Mouse (Mus musculus): ENCODE results near the gene Mpp2. TPM values are rescaled to one million over a fixed set of nuclear protein-coding genes. Genes with fewer than 3 reads are reported as not detected.

Gene Mpp2
- 10.2 and 13.3 TPM in 2 replicates for polyA plus RNA-seq (2015; fragmentation: Nextera tagmentation; extraction: Ambion mirVana)

DNA sequence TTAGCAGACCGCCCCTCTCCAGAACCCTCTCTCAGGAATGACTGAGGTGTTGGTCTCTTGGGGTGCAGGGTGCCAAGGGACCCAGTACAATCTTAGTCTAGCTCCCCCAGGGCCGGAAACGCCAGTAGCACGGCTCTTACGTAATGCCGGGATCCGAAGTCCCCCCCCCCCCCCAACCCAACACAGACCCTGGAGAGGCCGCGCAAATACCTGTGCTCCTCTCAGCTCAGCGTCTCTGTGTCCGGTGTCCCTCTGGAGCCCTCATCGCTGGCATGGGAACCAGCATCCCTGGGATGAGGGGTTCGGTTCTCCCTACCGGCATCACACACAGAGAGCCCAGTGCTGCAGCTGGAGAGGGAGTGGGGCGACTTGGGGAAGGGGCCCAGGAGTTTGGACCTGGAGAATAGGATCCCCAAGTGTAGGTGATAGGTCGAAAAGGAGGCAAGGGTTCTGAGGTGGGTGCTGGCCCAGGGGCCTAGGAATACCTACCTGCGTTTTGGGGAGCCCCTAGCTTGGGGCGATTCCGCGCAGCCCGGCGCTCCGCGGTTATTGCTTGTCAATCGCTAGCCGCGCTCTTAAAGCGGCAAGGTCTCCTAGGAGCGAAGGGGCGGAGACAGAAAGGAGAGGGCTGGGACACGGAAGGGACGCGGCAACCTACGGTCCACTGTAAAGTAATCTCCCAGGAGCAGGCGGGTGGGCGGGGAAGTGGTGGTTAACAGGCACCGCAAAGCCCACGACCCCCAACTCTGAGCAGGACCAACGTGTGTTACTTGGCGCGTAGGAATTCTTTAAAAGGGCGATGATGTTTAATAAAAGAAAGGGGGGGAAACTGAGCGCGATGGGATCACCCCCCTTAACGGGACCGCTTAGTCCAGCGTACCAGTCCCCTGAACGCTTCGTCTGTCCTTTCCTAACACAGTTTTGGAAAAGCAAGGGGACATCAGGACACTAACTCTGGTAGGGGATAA lies at the start of gene Mpp2:
TSS of gene Mpp2 (minus strand) at position 585 of the 968 bp plus-strand sequence.
- Histone ChIP-seq H3K9ac (peak within 1 kb of the TSS; percentile 93), H3K27ac (peak within 1 kb of the TSS; percentile 96), H3K4me2 (peak within 1 kb of the TSS; percentile 95), H3K9me3 (replicated peaks) (peaks cover 5% of the 10 kb centered on the region; the same call in 1 of the 2 replicates), H3K36me3 (peaks cover 20% of the 10 kb centered on the region), H3K27me3 (no peaks in the 10 kb centered on the region), H3K4me1 (replicated peaks) (peaks cover 56% of the 10 kb centered on the region), H3K4me3 (replicated peaks) (peak within 1 kb of the TSS; percentile 79)
- DNase-seq (peak; percentile 88), ATAC-seq (ENCODE audit: low read depth) (peak; percentile 82)
- under 1% methylated on average over 49 of the region's 49 CpGs for WGBS (ENCODE audit: insufficient replicate concordance)

DNA sequence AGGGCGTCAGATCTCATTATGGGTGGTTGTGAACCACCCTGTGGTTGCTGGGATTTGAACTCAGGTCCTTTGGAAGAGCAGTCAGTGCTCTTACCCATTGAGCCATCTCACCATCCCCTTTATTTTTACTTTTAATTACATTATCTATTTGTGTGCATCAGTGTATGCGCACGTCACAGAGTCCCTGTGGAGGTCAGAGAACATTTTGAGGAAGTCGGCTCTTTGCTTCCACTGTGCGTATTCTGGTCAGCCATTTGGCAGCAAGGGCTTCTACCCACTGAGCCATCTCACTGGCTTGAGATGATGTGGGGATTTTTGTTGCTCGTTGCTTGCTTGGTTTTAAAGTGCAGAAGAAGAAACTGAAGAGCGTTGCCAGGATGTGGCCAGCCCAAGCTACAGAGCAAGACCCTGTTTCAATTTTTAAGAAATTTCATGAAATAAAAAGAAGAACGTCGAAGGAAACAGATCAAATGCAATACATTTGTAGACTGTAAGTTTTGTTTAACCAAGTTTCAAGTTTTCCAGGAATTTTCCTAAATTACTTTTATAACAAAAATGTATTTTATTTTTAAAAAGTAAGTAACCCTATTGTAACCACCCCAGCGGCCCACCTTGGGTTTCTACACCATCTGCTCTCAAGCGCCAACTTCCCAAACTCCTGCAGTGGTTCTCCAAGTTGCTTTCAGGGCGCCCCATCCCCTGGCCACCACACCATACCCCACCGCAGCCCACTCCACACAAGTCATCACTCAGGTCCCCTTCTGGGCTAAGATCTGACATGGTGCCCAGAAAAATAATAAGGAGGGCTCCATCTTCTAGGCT lies 49.5 kb upstream of the Mpp2 start:
- Histone ChIP-seq H3K27ac (no peak overlapping the region), H3K4me3 (replicated peaks) (no peak overlapping the region; the same call in 1 of the 2 replicates), H3K9ac (no peak overlapping the region), H3K27me3 (peaks cover 40% of the 10 kb centered on the region), H3K4me1 (replicated peaks) (peaks cover 6% of the 10 kb centered on the region), H3K36me3 (no peaks in the 10 kb centered on the region), H3K9me3 (replicated peaks) (no peaks in the 10 kb centered on the region), H3K4me2 (peak overlapping the region; percentile 46)
- WGBS (ENCODE audit: insufficient replicate concordance): 26% methylated on average over 13 of the region's 13 CpGs
- ATAC-seq (ENCODE audit: low read depth) (no peak), DNase-seq (no peak)

DNA sequence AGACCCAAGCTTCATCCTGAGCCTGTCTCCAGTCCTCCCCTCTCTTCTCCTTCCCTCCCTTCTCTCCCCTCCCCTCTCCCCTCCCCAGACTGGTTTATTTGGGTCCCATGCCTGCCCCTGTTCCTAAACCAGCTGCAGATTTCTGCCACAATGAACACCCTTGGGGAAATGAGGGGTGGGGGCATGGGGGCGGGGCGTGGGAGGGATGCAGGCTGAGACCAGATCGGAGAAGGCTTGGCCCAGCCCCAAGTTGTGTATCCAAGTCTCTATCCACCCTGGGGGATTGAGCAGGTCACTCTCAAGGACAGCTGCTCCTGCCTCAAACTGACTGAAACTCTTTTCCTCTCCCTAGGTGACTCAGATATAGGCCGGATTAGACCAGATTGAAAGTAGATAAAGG lies 46.2 kb upstream of the Mpp2 start:
- 24% methylated on average over 4 of the region's 4 CpGs for WGBS (ENCODE audit: insufficient replicate concordance)
- Histone ChIP-seq H3K27me3 (peaks cover 35% of the 10 kb centered on the region), H3K27ac (no peak overlapping the region), H3K4me2 (no peak overlapping the region), H3K9me3 (replicated peaks) (no peaks in the 10 kb centered on the region), H3K36me3 (no peaks in the 10 kb centered on the region), H3K4me3 (replicated peaks) (no peak overlapping the region), H3K4me1 (replicated peaks) (peaks cover 23% of the 10 kb centered on the region), H3K9ac (no peak overlapping the region)
- no peak for ATAC-seq (ENCODE audit: low read depth)
- no peak for DNase-seq

DNA sequence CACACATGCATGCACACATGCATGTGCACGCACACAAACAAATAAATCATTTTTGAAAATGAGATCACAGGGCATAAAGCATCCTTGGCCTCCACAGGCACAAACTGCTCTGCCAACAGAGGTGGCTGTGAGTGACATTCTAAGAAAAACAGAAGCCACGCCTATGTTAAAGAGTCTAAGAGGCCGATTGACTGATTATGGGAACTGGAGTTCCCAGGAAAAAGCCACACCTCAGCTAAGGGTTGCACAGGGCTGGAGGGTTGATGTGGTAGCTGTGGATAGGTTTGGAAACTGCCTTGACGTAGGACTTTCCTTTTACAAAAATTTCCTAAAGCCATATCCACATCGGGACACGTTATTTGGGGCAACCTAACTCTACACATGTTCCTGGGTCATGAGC lies 29.1 kb upstream of the Mpp2 start:
- peak overlapping the region; percentile 46 for H3K4me2 ChIP-seq

DNA sequence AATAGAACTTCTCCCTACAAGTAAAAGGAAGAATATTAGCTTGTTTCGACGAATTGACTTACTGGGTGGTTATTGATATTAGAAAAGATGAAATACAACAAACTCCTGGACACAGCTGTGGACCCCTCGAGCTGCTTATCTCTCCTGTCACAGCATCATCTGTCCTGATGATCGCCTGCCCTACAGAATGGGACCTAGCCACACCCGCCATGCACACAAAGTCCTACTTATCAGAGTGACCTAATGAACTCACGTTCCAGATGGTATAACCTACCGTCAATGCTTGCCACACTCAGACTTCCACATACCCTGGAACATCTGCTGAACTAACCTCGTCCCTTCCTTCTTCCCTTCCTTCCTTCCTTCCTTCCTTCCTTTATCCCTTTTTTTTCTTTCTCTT lies 27.9 kb upstream of the Mpp2 start:
- H3K9ac ChIP-seq: no peak overlapping the region
- H3K4me2 ChIP-seq: peak overlapping the region; percentile 46; the same call in 1 of the 2 replicates
- H3K4me3 ChIP-seq (replicated peaks): no peak overlapping the region
- peaks cover 29% of the 10 kb centered on the region for H3K4me1 ChIP-seq (replicated peaks)
- WGBS (ENCODE audit: insufficient replicate concordance): 23% methylated on average over 8 of the region's 8 CpGs
- peak; percentile 75 for ATAC-seq (ENCODE audit: low read depth)
- H3K27me3 ChIP-seq: peaks cover 19% of the 10 kb centered on the region
- peak; percentile 26 for DNase-seq
- H3K9me3 ChIP-seq (replicated peaks): 0 out of 2 replicates have a peak, but pooled peaks cover 5% of the 10 kb centered on the region
- peak overlapping the region; percentile 47; the same call in 1 of the 2 replicates for H3K27ac ChIP-seq
- no peaks in the 10 kb centered on the region for H3K36me3 ChIP-seq

More for the DNA sequence above, 29.1 kb upstream of the Mpp2 start:
- Histone ChIP-seq H3K4me3 (replicated peaks) (no peak overlapping the region), H3K36me3 (no peaks in the 10 kb centered on the region), H3K4me1 (replicated peaks) (peaks cover 29% of the 10 kb centered on the region), H3K27ac (peak overlapping the region; percentile 74), H3K9me3 (replicated peaks) (0 out of 2 replicates have a peak, but pooled peaks cover 5% of the 10 kb centered on the region), H3K27me3 (peaks cover 15% of the 10 kb centered on the region), H3K9ac (peak overlapping the region; percentile 29; the same call in 1 of the 2 replicates)
- 46% methylated on average over 6 of the region's 6 CpGs for WGBS (ENCODE audit: insufficient replicate concordance)
- ATAC-seq (ENCODE audit: low read depth) (peak; percentile 88), DNase-seq (peak; percentile 33)

DNA sequence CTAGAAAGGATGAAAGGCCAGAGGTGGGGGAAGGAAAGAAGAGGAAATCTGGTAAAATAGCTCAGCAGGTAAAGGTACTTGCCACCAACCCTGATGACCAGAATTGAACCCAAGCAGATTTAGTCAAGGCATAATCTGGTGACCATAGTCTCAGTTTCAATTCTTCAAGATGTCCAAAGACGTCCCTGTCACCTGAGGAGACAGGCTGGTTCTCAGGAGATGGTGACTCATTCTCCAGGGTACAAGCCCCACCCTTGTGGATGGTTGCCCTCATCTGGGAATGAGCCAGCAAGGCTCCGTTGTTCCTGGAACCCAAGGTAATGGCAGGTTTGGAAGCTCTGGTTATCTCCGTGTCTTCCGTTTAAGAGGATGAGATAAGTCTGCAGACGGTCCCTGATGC lies 23.3 kb upstream of the Mpp2 start:
- H3K4me1 ChIP-seq (replicated peaks): peaks cover 15% of the 10 kb centered on the region
- H3K36me3 ChIP-seq: no peaks in the 10 kb centered on the region
- peaks cover 65% of the 10 kb centered on the region for H3K27me3 ChIP-seq
- no peak for DNase-seq
- H3K9ac ChIP-seq: no peak overlapping the region
- no peaks in the 10 kb centered on the region for H3K9me3 ChIP-seq (replicated peaks)
- no peak overlapping the region for H3K27ac ChIP-seq
- WGBS (ENCODE audit: insufficient replicate concordance): 44% methylated on average over 5 of the region's 5 CpGs
- H3K4me2 ChIP-seq: no peak overlapping the region
- no peak overlapping the region for H3K4me3 ChIP-seq (replicated peaks)
- ATAC-seq (ENCODE audit: low read depth): no peak

DNA sequence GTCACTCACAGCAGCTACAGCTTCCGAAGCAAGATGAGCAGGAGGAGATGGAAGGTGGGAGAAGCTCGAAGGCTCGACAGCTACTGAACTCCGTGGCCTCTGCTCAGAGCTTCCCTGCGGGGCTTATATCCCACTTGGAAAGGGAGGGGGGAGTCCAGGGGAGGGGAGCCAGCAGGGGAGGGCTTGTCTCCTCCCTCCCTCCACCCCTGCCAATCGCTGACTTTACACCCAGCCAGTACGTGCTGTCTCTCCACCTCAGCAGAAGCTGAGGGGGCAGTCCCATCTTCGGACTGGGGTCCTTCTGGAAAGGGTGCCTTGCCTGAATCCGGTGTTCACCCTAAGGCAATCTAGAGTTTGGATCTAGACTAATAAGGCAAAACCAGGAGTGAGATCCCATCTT lies 19.4 kb upstream of the Mpp2 start, which contains the start of gene Pyy:
TSS of gene Pyy (minus strand) at position 101 of the 400 bp plus-strand sequence.
- 0 out of 2 replicates have a peak within 1 kb of the TSS, but pooled peaks have one; percentile 10 for H3K4me2 ChIP-seq
- 12% methylated on average over 9 of the region's 9 CpGs for WGBS (ENCODE audit: insufficient replicate concordance)
- no peak within 1 kb of the TSS for H3K27ac ChIP-seq
- H3K27me3 ChIP-seq: peaks cover 88% of the 10 kb centered on the region
- no peak within 1 kb of the TSS for H3K4me3 ChIP-seq (replicated peaks)
- no peak for ATAC-seq (ENCODE audit: low read depth)
- no peak within 1 kb of the TSS for H3K9ac ChIP-seq
- no peaks in the 10 kb centered on the region for H3K9me3 ChIP-seq (replicated peaks)
- H3K4me1 ChIP-seq (replicated peaks): peaks cover 12% of the 10 kb centered on the region
- DNase-seq: no peak
- no peaks in the 10 kb centered on the region for H3K36me3 ChIP-seq

DNA sequence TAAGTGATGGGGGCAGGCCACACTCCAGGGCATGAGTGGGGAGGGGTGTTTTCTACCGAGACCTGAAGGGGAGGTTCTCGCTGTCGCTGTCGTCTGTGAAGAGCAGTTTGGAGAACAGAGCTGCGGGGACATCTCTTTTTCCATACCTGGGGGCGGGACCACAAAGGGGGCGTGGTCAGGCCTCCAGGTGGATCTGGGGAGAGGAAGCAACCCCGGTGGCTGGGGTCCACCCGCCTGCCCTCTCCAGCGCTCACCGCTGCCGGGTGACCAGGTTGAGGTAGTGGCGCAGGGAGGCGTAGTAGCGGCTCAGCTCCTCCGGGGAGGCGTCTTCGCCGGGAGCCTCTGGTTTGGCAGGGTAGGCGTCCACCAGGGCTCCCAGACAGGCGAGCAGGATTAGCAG lies 18.6 kb upstream of the Mpp2 start:
- Histone ChIP-seq H3K4me3 (replicated peaks) (no peak overlapping the region), H3K36me3 (no peaks in the 10 kb centered on the region), H3K9me3 (replicated peaks) (no peaks in the 10 kb centered on the region), H3K9ac (no peak overlapping the region), H3K27ac (no peak overlapping the region), H3K4me1 (replicated peaks) (peaks cover 21% of the 10 kb centered on the region), H3K27me3 (peaks cover 95% of the 10 kb centered on the region), H3K4me2 (0 out of 2 replicates have a peak overlapping the region, but pooled peaks have one; percentile 10)
- no peak for ATAC-seq (ENCODE audit: low read depth)
- no peak for DNase-seq
- 4% methylated on average over 21 of the region's 21 CpGs for WGBS (ENCODE audit: insufficient replicate concordance)

DNA sequence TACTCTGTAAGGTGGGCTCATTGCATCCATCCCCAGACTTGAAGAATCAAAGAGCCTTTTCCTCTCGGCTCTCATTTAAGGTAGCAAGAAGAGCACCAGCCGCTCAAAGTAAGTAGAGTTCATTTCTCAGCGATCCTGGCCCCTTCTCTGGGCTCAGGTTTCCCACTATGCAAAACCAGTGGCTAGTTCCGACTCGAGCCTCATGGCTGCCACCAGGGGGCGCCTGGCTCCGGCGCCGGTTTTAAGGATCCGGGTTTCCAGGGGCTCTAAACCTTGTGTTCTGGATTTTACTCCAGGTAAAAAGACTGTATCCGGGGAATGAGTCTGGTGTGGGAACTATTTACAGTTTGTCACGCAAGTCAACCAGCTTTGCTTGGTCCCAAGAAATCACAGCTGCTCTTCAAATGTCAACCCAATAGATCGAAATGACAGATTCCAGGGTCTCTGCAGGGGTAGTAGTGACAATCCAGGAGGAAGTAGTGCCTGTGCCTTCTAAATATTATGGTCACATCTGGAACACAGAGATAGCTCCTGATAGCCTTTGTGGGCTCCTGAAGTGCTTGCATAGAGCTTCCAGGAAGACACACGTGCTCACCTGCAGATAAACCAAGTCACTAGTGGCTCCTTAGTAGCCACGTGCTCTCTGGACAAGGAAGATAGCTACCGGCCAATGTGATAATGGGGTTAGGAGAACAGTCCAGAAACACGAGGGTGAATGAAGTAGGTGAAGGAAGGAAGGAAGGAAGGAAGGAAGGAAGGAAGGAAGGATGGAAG lies 14.4 kb upstream of the Mpp2 start:
- no peak overlapping the region for H3K4me2 ChIP-seq
- H3K4me1 ChIP-seq (replicated peaks): peaks cover 39% of the 10 kb centered on the region
- peaks cover 99% of the 10 kb centered on the region for H3K27me3 ChIP-seq
- WGBS (ENCODE audit: insufficient replicate concordance): 4% methylated on average over 17 of the region's 17 CpGs
- H3K9ac ChIP-seq: 0 out of 2 replicates have a peak overlapping the region, but pooled peaks have one; percentile 9
- H3K27ac ChIP-seq: no peak overlapping the region
- no peak overlapping the region for H3K4me3 ChIP-seq (replicated peaks)
- ATAC-seq (ENCODE audit: low read depth) (peak; percentile 66), DNase-seq (peak; percentile 44)
- no peaks in the 10 kb centered on the region for H3K36me3 ChIP-seq
- no peaks in the 10 kb centered on the region for H3K9me3 ChIP-seq (replicated peaks)

DNA sequence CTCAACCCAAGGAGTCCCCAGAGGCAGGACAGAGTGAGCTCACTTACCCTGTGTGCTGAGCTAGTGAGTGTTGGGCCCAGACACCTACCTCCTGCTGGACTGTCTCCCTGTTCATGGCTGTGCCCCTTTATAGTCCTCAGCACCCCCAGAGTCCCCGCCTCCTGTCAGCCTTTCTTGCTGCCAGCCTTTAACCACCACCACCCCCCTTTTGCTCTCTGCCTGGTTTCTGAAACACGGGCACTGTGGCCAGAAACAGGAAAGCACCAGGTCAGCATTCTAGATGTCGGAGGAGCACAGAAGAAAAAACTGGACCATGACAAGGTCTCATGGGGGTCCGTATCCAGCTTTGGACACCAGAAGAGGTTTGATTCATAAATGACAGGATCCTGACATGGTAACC lies 12.9 kb upstream of the Mpp2 start, which contains the start of gene Ppy:
TSS of gene Ppy (minus strand) at position 101 of the 400 bp plus-strand sequence.
- no peaks in the 10 kb centered on the region for H3K36me3 ChIP-seq
- no peaks in the 10 kb centered on the region for H3K9me3 ChIP-seq (replicated peaks)
- no peak within 1 kb of the TSS for H3K27ac ChIP-seq
- WGBS (ENCODE audit: insufficient replicate concordance): 54% methylated on average over 4 of the region's 4 CpGs
- no peak within 1 kb of the TSS for H3K4me3 ChIP-seq (replicated peaks)
- H3K9ac ChIP-seq: no peak within 1 kb of the TSS
- no peak for ATAC-seq (ENCODE audit: low read depth)
- H3K4me2 ChIP-seq: no peak within 1 kb of the TSS
- peaks cover 49% of the 10 kb centered on the region for H3K4me1 ChIP-seq (replicated peaks)
- peaks cover 87% of the 10 kb centered on the region for H3K27me3 ChIP-seq
- DNase-seq: no peak

Data from liver, embryonic 13.5 days (tissue).